Mouse (Mus musculus) neural tube, embryonic 13.5 days (tissue): Measurements from ENCODE around the gene Rnf185. TPM values are rescaled to one million over a fixed set of nuclear protein-coding genes. Genes with fewer than 3 reads are reported as not detected.

Experiments used
- ATAC-seq: fragments of 200-750 bp; cut with Nextera tagmentation; 2 replicates; pipeline ENCODE4 v1.8.0; 2017; ENCODE audit warnings: low read depth, mild to moderate bottlenecking, moderate TSS enrichment, moderate library complexity
- H3K27ac ChIP-seq: fragments of 300-500 bp; sonication (generic); replicated peaks from 2 replicates; pipeline ENCODE4 v1.5.1; 2015; ENCODE audit warnings: moderate library complexity, mild to moderate bottlenecking, inconsistent platforms
- H3K27me3 ChIP-seq: fragments of 300-500 bp; sonication (generic); 2 replicates; pipeline ENCODE4 v1.6.1; 2015; ENCODE audit warnings: mild to moderate bottlenecking, inconsistent platforms
- H3K36me3 ChIP-seq: fragments of 300-500 bp; sonication (generic); 2 replicates; pipeline ENCODE4 v1.6.1; 2015; ENCODE audit warnings: mild to moderate bottlenecking, inconsistent platforms
- H3K4me1 ChIP-seq: fragments of 300-500 bp; sonication (generic); replicated peaks from 2 replicates; pipeline ENCODE4 v1.6.1; 2015; ENCODE audit warnings: inconsistent platforms
- H3K4me2 ChIP-seq: fragments of 300-500 bp; sonication (generic); 2 replicates; pipeline ENCODE4 v1.6.1; 2015; ENCODE audit warnings: inconsistent platforms, mild to moderate bottlenecking, moderate library complexity
- H3K4me3 ChIP-seq: fragments of 300-500 bp; sonication (generic); 2 replicates; pipeline ENCODE4 v1.5.1; 2015; ENCODE audit warnings: mild to moderate bottlenecking, inconsistent platforms
- H3K9ac ChIP-seq: fragments of 300-500 bp; sonication (generic); 2 replicates; pipeline ENCODE4 v1.6.1; 2015; ENCODE audit warnings: moderate library complexity, mild to moderate bottlenecking, inconsistent platforms
- H3K9me3 ChIP-seq: fragments of 300-500 bp; sonication (generic); 2 replicates; pipeline ENCODE4 v1.6.1; 2016; ENCODE audit warnings: inconsistent platforms
- WGBS: fragments of 180-500 bp; shearing (Covaris S2); methylation state at CpG from one replicate; pipeline ENCODE4 v1.1.7; 2015; 5-methylcytosine and 5-hydroxymethylcytosine counted together
- polyA plus RNA-seq: library from polyadenylated mRNA; unstranded; fragments of >200 nt; fragmentation: Nextera tagmentation; extraction: Ambion mirVana; gene quantifications from 2 replicates; pipeline ENCODE4 v1.2.1, GENCODE M21; 2015

Rnf185 gene
- polyA plus RNA-seq, 1 experiment from 2014 or later: 41.8 TPM

GRCm38 (mm10) chr11:3408997-3409732 lies 43.0 kb downstream of the Rnf185 start, which contains the start of gene Limk2:
TSS of gene Limk2 (minus strand) at chr11:3409189.
- H3K9me3 ChIP-seq: no peaks in the 10 kb centered on the region
- H3K36me3 ChIP-seq: peaks cover 6% of the 10 kb centered on the region; the same call in 1 of the 2 replicates
- peak within 1 kb of the TSS; percentile 59 for H3K4me3 ChIP-seq
- H3K4me2 ChIP-seq: peak within 1 kb of the TSS; percentile 79
- WGBS: 3% methylated on average over 45 of the region's 45 CpGs
- H3K9ac ChIP-seq: peak within 1 kb of the TSS; percentile 79
- H3K27ac ChIP-seq: peak within 1 kb of the TSS; percentile 68
- peaks cover 17% of the 10 kb centered on the region for H3K4me1 ChIP-seq
- H3K27me3 ChIP-seq: no peaks in the 10 kb centered on the region
- peak; percentile 95 for ATAC-seq

- ATAC-seq: peak; percentile 21; the same call in 1 of the 2 replicates
- H3K9ac ChIP-seq: peak overlapping the region; percentile 79
- H3K4me2 ChIP-seq: peak overlapping the region; percentile 79
- peaks cover 17% of the 10 kb centered on the region for H3K4me1 ChIP-seq
- H3K9me3 ChIP-seq: no peaks in the 10 kb centered on the region
- peak overlapping the region; percentile 59 for H3K4me3 ChIP-seq
- H3K27ac ChIP-seq: peak overlapping the region; percentile 68
- H3K27me3 ChIP-seq: no peaks in the 10 kb centered on the region
- WGBS: 7% methylated on average over 34 of the region's 34 CpGs
- no peaks in the 10 kb centered on the region for H3K36me3 ChIP-seq
Measured at GRCm38 (mm10) chr11:3408131-3408996, 43.8 kb downstream of the Rnf185 start.

- 87% methylated on average over 7 of the region's 7 CpGs for WGBS
- no peak overlapping the region for H3K4me2 ChIP-seq
- no peaks in the 10 kb centered on the region for H3K27me3 ChIP-seq
- no peaks in the 10 kb centered on the region for H3K36me3 ChIP-seq
- H3K4me1 ChIP-seq: peaks cover 17% of the 10 kb centered on the region
- ATAC-seq: no peak
- no peaks in the 10 kb centered on the region for H3K9me3 ChIP-seq
- no peak overlapping the region for H3K27ac ChIP-seq
- H3K4me3 ChIP-seq: no peak overlapping the region
- H3K9ac ChIP-seq: no peak overlapping the region
Measured at GRCm38 (mm10) chr11:3404287-3405047, 47.7 kb downstream of the Rnf185 start.

GRCm38 (mm10) chr11:3403024-3403423 lies 49.1 kb downstream of the Rnf185 start:
- Histone ChIP-seq H3K4me1 (peaks cover 10% of the 10 kb centered on the region), H3K4me3 (no peak overlapping the region), H3K27ac (no peak overlapping the region), H3K9me3 (no peaks in the 10 kb centered on the region), H3K4me2 (no peak overlapping the region), H3K27me3 (no peaks in the 10 kb centered on the region), H3K36me3 (no peaks in the 10 kb centered on the region), H3K9ac (no peak overlapping the region)
- 92% methylated on average over 3 of the region's 3 CpGs for WGBS
- ATAC-seq: no peak

- Histone ChIP-seq H3K4me1 (peaks cover 24% of the 10 kb centered on the region), H3K9ac (no peak overlapping the region), H3K27ac (0 out of 2 replicates have a peak overlapping the region, but pooled peaks have one; percentile 80), H3K4me2 (no peak overlapping the region), H3K27me3 (no peaks in the 10 kb centered on the region), H3K9me3 (no peaks in the 10 kb centered on the region), H3K4me3 (no peak overlapping the region), H3K36me3 (no peaks in the 10 kb centered on the region)
- 46% methylated on average over 1 of the region's 1 CpGs for WGBS
- no peak for ATAC-seq
Measured at GRCm38 (mm10) chr11:3398318-3398717, 53.8 kb downstream of the Rnf185 start.

GRCm38 (mm10) chr11:3396562-3396961 lies 55.6 kb downstream of the Rnf185 start:
- H3K9ac ChIP-seq: no peak overlapping the region
- no peak overlapping the region for H3K4me2 ChIP-seq
- H3K4me3 ChIP-seq: no peak overlapping the region
- H3K27me3 ChIP-seq: no peaks in the 10 kb centered on the region
- H3K36me3 ChIP-seq: 0 out of 2 replicates have a peak, but pooled peaks cover 4% of the 10 kb centered on the region
- H3K9me3 ChIP-seq: no peaks in the 10 kb centered on the region
- H3K4me1 ChIP-seq: peaks cover 24% of the 10 kb centered on the region
- H3K27ac ChIP-seq: peak overlapping the region; percentile 80
- ATAC-seq: peak; percentile 83
- WGBS: 18% methylated on average over 8 of the region's 8 CpGs

GRCm38 (mm10) chr11:3396091-3396490 lies 56.1 kb downstream of the Rnf185 start:
- WGBS: 32% methylated on average over 3 of the region's 3 CpGs
- H3K27ac ChIP-seq: peak overlapping the region; percentile 80
- H3K36me3 ChIP-seq: 0 out of 2 replicates have a peak, but pooled peaks cover 4% of the 10 kb centered on the region

GRCm38 (mm10) chr11:3394520-3394919 lies 57.6 kb downstream of the Rnf185 start:
- peak overlapping the region; percentile 62 for H3K27ac ChIP-seq
- H3K9me3 ChIP-seq: no peaks in the 10 kb centered on the region
- no peak overlapping the region for H3K4me2 ChIP-seq
- H3K27me3 ChIP-seq: no peaks in the 10 kb centered on the region
- H3K4me3 ChIP-seq: no peak overlapping the region
- WGBS: 38% methylated on average over 5 of the region's 5 CpGs
- H3K36me3 ChIP-seq: 0 out of 2 replicates have a peak, but pooled peaks cover 4% of the 10 kb centered on the region
- no peak overlapping the region for H3K9ac ChIP-seq
- no peak; the same call in 1 of the 2 replicates for ATAC-seq
- H3K4me1 ChIP-seq: peaks cover 24% of the 10 kb centered on the region

More at GRCm38 (mm10) chr11:3396091-3396490, 56.1 kb downstream of the Rnf185 start:
- no peaks in the 10 kb centered on the region for H3K9me3 ChIP-seq
- ATAC-seq: peak; percentile 80
- no peaks in the 10 kb centered on the region for H3K27me3 ChIP-seq
- no peak overlapping the region for H3K9ac ChIP-seq
- H3K4me2 ChIP-seq: no peak overlapping the region
- no peak overlapping the region for H3K4me3 ChIP-seq
- H3K4me1 ChIP-seq: peaks cover 24% of the 10 kb centered on the region

GRCm38 (mm10) chr11:3392526-3392925 lies 59.6 kb downstream of the Rnf185 start:
- no peaks in the 10 kb centered on the region for H3K9me3 ChIP-seq
- H3K27me3 ChIP-seq: no peaks in the 10 kb centered on the region
- H3K36me3 ChIP-seq: 0 out of 2 replicates have a peak, but pooled peaks cover 4% of the 10 kb centered on the region
- H3K4me1 ChIP-seq: peaks cover 16% of the 10 kb centered on the region
- no peak overlapping the region for H3K27ac ChIP-seq
- ATAC-seq: no peak
- 89% methylated on average over 8 of the region's 8 CpGs for WGBS
- H3K9ac ChIP-seq: no peak overlapping the region
- no peak overlapping the region for H3K4me2 ChIP-seq
- H3K4me3 ChIP-seq: no peak overlapping the region

GRCm38 (mm10) chr11:3390789-3391188 lies 61.4 kb downstream of the Rnf185 start:
- no peak overlapping the region for H3K4me2 ChIP-seq
- no peak overlapping the region for H3K9ac ChIP-seq
- no peaks in the 10 kb centered on the region for H3K9me3 ChIP-seq
- no peak overlapping the region for H3K27ac ChIP-seq
- no peak for ATAC-seq
- H3K36me3 ChIP-seq: 0 out of 2 replicates have a peak, but pooled peaks cover 4% of the 10 kb centered on the region
- H3K4me1 ChIP-seq: no peaks in the 10 kb centered on the region; the same call in 1 of the 2 replicates
- WGBS: 94% methylated on average over 5 of the region's 5 CpGs
- H3K27me3 ChIP-seq: no peaks in the 10 kb centered on the region
- H3K4me3 ChIP-seq: no peak overlapping the region

- Histone ChIP-seq H3K4me1 (no peaks in the 10 kb centered on the region; the same call in 1 of the 2 replicates), H3K36me3 (0 out of 2 replicates have a peak, but pooled peaks cover 4% of the 10 kb centered on the region), H3K4me3 (no peak overlapping the region), H3K9ac (no peak overlapping the region), H3K9me3 (no peaks in the 10 kb centered on the region), H3K27me3 (no peaks in the 10 kb centered on the region), H3K27ac (no peak overlapping the region), H3K4me2 (no peak overlapping the region)
- 85% methylated on average over 5 of the region's 5 CpGs for WGBS
- ATAC-seq: no peak
Measured at GRCm38 (mm10) chr11:3389996-3390395, 62.2 kb downstream of the Rnf185 start.
